In the genomic region with DNA sequence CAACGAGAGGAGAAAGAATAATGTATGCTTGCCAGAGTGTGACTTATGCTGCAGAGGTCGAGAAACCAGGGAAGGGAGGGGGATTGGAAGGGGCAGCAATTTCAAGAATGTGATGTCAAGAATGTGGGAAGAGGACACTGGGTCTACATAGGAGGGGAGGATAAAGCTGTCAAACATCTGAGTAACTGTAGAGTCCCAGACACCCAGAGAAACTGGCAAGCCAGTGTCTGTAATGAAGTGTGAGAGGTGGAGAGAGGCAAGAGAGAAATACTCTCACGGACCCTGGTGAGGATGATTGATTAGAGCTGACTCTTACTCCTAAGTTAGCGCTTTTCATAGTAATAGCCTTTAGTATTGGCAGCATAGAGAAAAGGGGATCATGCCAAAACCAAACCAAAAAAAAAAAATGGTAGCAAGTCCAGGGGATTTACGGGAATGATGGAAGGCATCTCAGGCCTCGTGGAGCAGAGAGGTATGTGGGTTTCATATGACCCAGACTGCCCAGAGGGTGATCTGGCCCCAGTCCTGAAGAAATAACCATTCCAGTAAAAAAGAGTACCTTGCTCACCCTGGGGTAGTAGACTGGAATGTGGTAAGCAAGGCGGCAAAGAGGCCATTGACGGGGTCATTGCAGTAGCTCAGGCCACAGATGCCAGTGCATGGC, we compare ENCODE assay signal across 10 mouse cellular contexts.
DNase-seq lines count a peak whose midpoint lies in the region; ATAC-seq lines count a peak whose summit lies in the region.
"Had no signal": no experiment of that assay in that cellular context is flagged by ENCODE, and none has a peak within 500 bp of the region (broad histone marks: within the 10 kb centered on the region; RNA-seq: fewer than 3 reads in every experiment).

No protein-coding gene starts in this region.

- no peak overlapping the region for H3K9ac ChIP-seq in heart, embryonic 16.5 days (ENCODE audit: low read length)
- H3K9ac ChIP-seq in midbrain, embryonic 11.5 days (ENCODE audit: low read length): no peak overlapping the region
- H3K9ac ChIP-seq: embryonic facial prominence, embryonic 12.5 days had no signal

- no peaks in the 10 kb centered on the region for H3K9me3 ChIP-seq in heart, embryonic 16.5 days (replicated peaks; ENCODE audit: control insufficient read depth, low read length)
- H3K9me3 ChIP-seq in midbrain, embryonic 10.5 days (replicated peaks): no peaks in the 10 kb centered on the region
- H3K9me3 ChIP-seq in midbrain, embryonic 11.5 days (ENCODE audit: control insufficient read depth, low read length): no peaks in the 10 kb centered on the region
- H3K9me3 ChIP-seq: embryonic facial prominence, embryonic 12.5 days had no signal

- no peak for DNase-seq in heart, postnatal 4 days
- no peak for DNase-seq in midbrain, embryonic 10.5 days (ENCODE audit: low spot score)
- DNase-seq in midbrain, embryonic 11.5 days (ENCODE audit: low spot score, missing footprints): no peak
- DNase-seq in kidney, postnatal 36 days: peak; percentile 54 to 57
- DNase-seq in adrenal gland, postnatal 25 days: no peak
- no peak for DNase-seq in left cerebral cortex, postnatal 25 days (ENCODE audit: low spot score in 2 of 2)
- DNase-seq: cerebellum, adult 8-10 months had no signal

- ATAC-seq in heart, embryonic 16.5 days (replicated peaks; ENCODE audit: extremely low read depth, insufficient read depth, low FRiP score): no peak
- no peak for ATAC-seq in midbrain, embryonic 11.5 days (ENCODE audit: low FRiP score)

- no peak overlapping the region for H3K4me3 ChIP-seq in heart, embryonic 16.5 days (ENCODE audit: low read length)
- no peak overlapping the region for H3K4me3 ChIP-seq in midbrain, embryonic 10.5 days
- H3K4me3 ChIP-seq in midbrain, embryonic 11.5 days (ENCODE audit: low read depth, low read length): no peak overlapping the region
- H3K4me3 ChIP-seq: embryonic facial prominence, embryonic 12.5 days; myocyte had no signal

- no peaks in the 10 kb centered on the region for H3K36me3 ChIP-seq in heart, embryonic 16.5 days (ENCODE audit: control insufficient read depth, insufficient read depth)
- H3K36me3 ChIP-seq in midbrain, embryonic 10.5 days: no peaks in the 10 kb centered on the region
- no peaks in the 10 kb centered on the region for H3K36me3 ChIP-seq in midbrain, embryonic 11.5 days (ENCODE audit: control insufficient read depth, insufficient read depth, low read length)
- H3K36me3 ChIP-seq: embryonic facial prominence, embryonic 12.5 days had no signal

- intact Hi-C loops in left cerebral cortex, postnatal 25 days (cut with DNase I): no loop called here

- peak overlapping the region; percentile 10 for H3K27ac ChIP-seq in heart, embryonic 16.5 days (ENCODE audit: low read length)
- H3K27ac ChIP-seq in midbrain, embryonic 10.5 days (replicated peaks): peak overlapping the region; percentile 42
- no peak overlapping the region for H3K27ac ChIP-seq in midbrain, embryonic 11.5 days (ENCODE audit: low read depth, low read length)
- H3K27ac ChIP-seq: embryonic facial prominence, embryonic 12.5 days had no signal

- no peaks in the 10 kb centered on the region for H3K27me3 ChIP-seq in heart, embryonic 16.5 days (ENCODE audit: control insufficient read depth, insufficient read depth, low read length)
- no peaks in the 10 kb centered on the region for H3K27me3 ChIP-seq in midbrain, embryonic 10.5 days (ENCODE audit: low read depth, poor library complexity, severe bottlenecking)
- H3K27me3 ChIP-seq in midbrain, embryonic 11.5 days (ENCODE audit: control insufficient read depth, insufficient read depth, low read length): no peaks in the 10 kb centered on the region
- H3K27me3 ChIP-seq: embryonic facial prominence, embryonic 12.5 days had no signal

- WGBS in heart, embryonic 16.5 days: 43% methylated on average over 8 of the region's 8 CpGs
- WGBS in midbrain, embryonic 10.5 days: 73% methylated on average over 8 of the region's 8 CpGs
- 72% methylated on average over 8 of the region's 8 CpGs for WGBS in midbrain, embryonic 11.5 days

- no peak overlapping the region for H3K4me2 ChIP-seq in heart, embryonic 16.5 days (ENCODE audit: low read depth, low read length)
- H3K4me2 ChIP-seq in midbrain, embryonic 11.5 days: no peak overlapping the region
- H3K4me2 ChIP-seq: embryonic facial prominence, embryonic 12.5 days had no signal

- H3K4me1 ChIP-seq in heart, embryonic 16.5 days (ENCODE audit: control insufficient read depth, insufficient read depth, low read length): peaks cover 33% of the 10 kb centered on the region
- peaks cover 29% of the 10 kb centered on the region for H3K4me1 ChIP-seq in midbrain, embryonic 10.5 days
- H3K4me1 ChIP-seq in midbrain, embryonic 11.5 days (ENCODE audit: control insufficient read depth, insufficient read depth, low read length): no peaks in the 10 kb centered on the region

Comparison
In these comparisons a context has a peak if more than half of its experiments do, and no peak if none do; other contexts are left out.
1. DNase-seq: peak in kidney, postnatal 36 days (2 of 2); none in heart, postnatal 4 days (single experiment), midbrain, embryonic 10.5 days (single experiment), midbrain, embryonic 11.5 days (single experiment), adrenal gland, postnatal 25 days (single experiment) and left cerebral cortex, postnatal 25 days (0 of 2).